ENCODE assay signal across 8 mouse cellular contexts in the genomic region with DNA sequence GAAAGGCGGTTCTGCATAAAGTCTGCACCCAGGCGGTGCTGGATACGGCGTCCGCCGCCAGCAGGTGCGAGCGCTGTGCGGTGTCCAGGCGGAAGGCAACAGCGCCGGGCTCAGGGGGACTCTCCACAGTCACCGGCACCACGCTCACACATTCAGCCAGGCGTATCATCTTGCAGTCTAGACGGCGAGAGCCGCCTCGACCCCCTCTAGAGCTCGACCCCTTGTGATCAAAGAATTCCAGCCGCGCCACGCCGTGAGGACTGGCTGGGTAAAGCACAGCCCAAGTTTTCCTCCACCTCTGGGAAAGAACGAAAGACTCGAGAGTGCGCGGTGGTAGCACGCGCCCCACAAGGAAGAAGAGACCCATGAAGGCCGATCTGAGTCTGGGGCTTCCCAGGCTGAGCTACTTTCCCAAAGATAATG. TPM values are rescaled to one million over a fixed set of nuclear protein-coding genes. Genes with fewer than 3 reads are reported as not detected.
DNase-seq lines count a peak whose midpoint lies in the region; ATAC-seq and TF ChIP-seq lines count a peak whose summit lies in the region.

No protein-coding gene starts in this region.

- under 1% methylated on average over 31 of the region's 31 CpGs for WGBS in heart, postnatal 0 days
- WGBS in limb, embryonic 14.5 days, result under 1% methylated on average over 29 of the region's 31 CpGs
- under 1% methylated on average over 31 of the region's 31 CpGs for WGBS in midbrain, embryonic 13.5 days
- WGBS in stomach, embryonic 16.5 days, result under 1% methylated on average over 31 of the region's 31 CpGs

- H3K9ac ChIP-seq in heart, postnatal 0 days (replicated peaks; ENCODE audit: low read depth, low read length), result peak overlapping the region; percentile 54
- peak overlapping the region; percentile 55 for H3K9ac ChIP-seq in limb, embryonic 14.5 days (ENCODE audit: low read depth, low read length, severe bottlenecking)
- H3K9ac ChIP-seq in midbrain, embryonic 13.5 days (replicated peaks), result peak overlapping the region; percentile 54
- peak overlapping the region; percentile 83 for H3K9ac ChIP-seq in stomach, embryonic 16.5 days (ENCODE audit: low read length)

- H3K4me3 ChIP-seq in layer of hippocampus, adult 2 months, result peak overlapping the region; percentile 60
- peak overlapping the region; percentile 72 for H3K4me3 ChIP-seq in heart, postnatal 0 days (ENCODE audit: low read depth, low read length)
- H3K4me3 ChIP-seq in limb, embryonic 14.5 days (replicated peaks; ENCODE audit: low read length), result peak overlapping the region; percentile 64
- H3K4me3 ChIP-seq in midbrain, embryonic 13.5 days (replicated peaks), result peak overlapping the region; percentile 46
- H3K4me3 ChIP-seq in stomach, embryonic 16.5 days (replicated peaks; ENCODE audit: low read length), result peak overlapping the region; percentile 59

- H3K4me2 ChIP-seq in heart, postnatal 0 days (ENCODE audit: low read depth, low read length), result peak overlapping the region; percentile 86
- peak overlapping the region; percentile 80 for H3K4me2 ChIP-seq in limb, embryonic 14.5 days (replicated peaks; ENCODE audit: low read depth, low read length, severe bottlenecking)
- peak overlapping the region; percentile 62 for H3K4me2 ChIP-seq in midbrain, embryonic 13.5 days (replicated peaks)
- H3K4me2 ChIP-seq in stomach, embryonic 16.5 days (ENCODE audit: low read depth, low read length), result peak overlapping the region; percentile 92

- no peak for TF ChIP-seq EP300 in heart, postnatal 0 days (IDR thresholded peaks at IDR 0.05; ENCODE audit: low read depth)

- TF ChIP-seq CTCF in layer of hippocampus, adult 2 months (conservative IDR thresholded peaks at IDR 0.05), result no peak; the same call in 1 of the 2 replicates
- no peak for TF ChIP-seq CTCF in heart, postnatal 0 days (IDR thresholded peaks at IDR 0.05; ENCODE audit: low read depth)

- H3K27ac ChIP-seq in layer of hippocampus, adult 2 months, result peak overlapping the region; percentile 68; the same call in 1 of the 2 replicates
- H3K27ac ChIP-seq in heart, postnatal 0 days (ENCODE audit: low read depth), result peak overlapping the region; percentile 79
- H3K27ac ChIP-seq in limb, embryonic 14.5 days (replicated peaks; ENCODE audit: low read depth, low read length), result peak overlapping the region; percentile 91
- no peak overlapping the region for H3K27ac ChIP-seq in midbrain, embryonic 13.5 days
- peak overlapping the region; percentile 91 for H3K27ac ChIP-seq in stomach, embryonic 16.5 days (ENCODE audit: low read length)

- H3K27me3 ChIP-seq in heart, postnatal 0 days (ENCODE audit: control insufficient read depth, insufficient read depth, low read length), result peaks cover 20% of the 10 kb centered on the region
- H3K27me3 ChIP-seq in limb, embryonic 14.5 days (ENCODE audit: control insufficient read depth, insufficient read depth, low read length), result peaks cover 7% of the 10 kb centered on the region; the same call in 1 of the 2 replicates
- peaks cover 79% of the 10 kb centered on the region for H3K27me3 ChIP-seq in midbrain, embryonic 13.5 days
- peaks cover 7% of the 10 kb centered on the region; the same call in 1 of the 2 replicates for H3K27me3 ChIP-seq in stomach, embryonic 16.5 days (ENCODE audit: control insufficient read depth, insufficient read depth, low read length)

- H3K9me3 ChIP-seq in heart, postnatal 0 days (replicated peaks; ENCODE audit: control insufficient read depth, low read length), result no peaks in the 10 kb centered on the region
- no peaks in the 10 kb centered on the region for H3K9me3 ChIP-seq in limb, embryonic 14.5 days (ENCODE audit: control insufficient read depth, low read length)
- H3K9me3 ChIP-seq in midbrain, embryonic 13.5 days, result no peaks in the 10 kb centered on the region
- H3K9me3 ChIP-seq in stomach, embryonic 16.5 days (replicated peaks; ENCODE audit: control insufficient read depth, low read length), result no peaks in the 10 kb centered on the region

- no peak for DNase-seq in layer of hippocampus, adult 2 months (ENCODE audit: low spot score in 2 of 2)
- DNase-seq in layer of hippocampus, postnatal 14 days (ENCODE audit: low spot score in 2 of 2), result no peak
- DNase-seq in embryo, embryonic 10.5 days (ENCODE audit: low spot score), result peak; percentile 80
- no peak for DNase-seq in heart, postnatal 0 days (ENCODE audit: low spot score)
- DNase-seq in limb, embryonic 14.5 days (ENCODE audit: low spot score), result no peak
- DNase-seq in cerebellum, adult 9-11 months, result no peak

- ATAC-seq in heart, postnatal 0 days (ENCODE audit: insufficient read depth, low read depth), result peak; percentile 40; the same call in 1 of the 2 replicates
- ATAC-seq in limb, embryonic 14.5 days (ENCODE audit: low FRiP score, low read depth), result peak; percentile 45; the same call in 1 of the 2 replicates
- peak; percentile 67 for ATAC-seq in midbrain, embryonic 13.5 days
- ATAC-seq in stomach, embryonic 16.5 days (ENCODE audit: insufficient read depth, low FRiP score), result peak; percentile 45

- H3K4me1 ChIP-seq in heart, postnatal 0 days (ENCODE audit: control insufficient read depth, insufficient read depth), result peaks cover 19% of the 10 kb centered on the region
- H3K4me1 ChIP-seq in limb, embryonic 14.5 days (ENCODE audit: control insufficient read depth, insufficient read depth, low read length), result peaks cover 21% of the 10 kb centered on the region
- peaks cover 32% of the 10 kb centered on the region for H3K4me1 ChIP-seq in midbrain, embryonic 13.5 days (replicated peaks)
- H3K4me1 ChIP-seq in stomach, embryonic 16.5 days (ENCODE audit: control insufficient read depth, insufficient read depth, low read length), result peaks cover 15% of the 10 kb centered on the region

- no peaks in the 10 kb centered on the region for H3K36me3 ChIP-seq in heart, postnatal 0 days (replicated peaks; ENCODE audit: control insufficient read depth, insufficient read depth, low read length)
- peaks cover 3% of the 10 kb centered on the region; the same call in 1 of the 2 replicates for H3K36me3 ChIP-seq in limb, embryonic 14.5 days (ENCODE audit: control insufficient read depth, insufficient read depth, low read length)
- no peaks in the 10 kb centered on the region for H3K36me3 ChIP-seq in midbrain, embryonic 13.5 days
- H3K36me3 ChIP-seq in stomach, embryonic 16.5 days (ENCODE audit: control insufficient read depth, insufficient read depth, low read length), result no peaks in the 10 kb centered on the region

- no peak for TF ChIP-seq POLR2A in limb, embryonic 14.5 days (IDR thresholded peaks at IDR 0.05; ENCODE audit: borderline replicate concordance, extremely low read depth, insufficient read depth, insufficient read length)

RNA-seq across cellular contexts. Expression of gene Dok1, which starts 0.5 kb away (rescaled TPM):
- 1 to 10 TPM; 3.2 to 3.3 TPM for total RNA-seq in layer of hippocampus, adult 2 months (2021)
- 1 to 10 TPM; 3.1 to 3.3 TPM for total RNA-seq in layer of hippocampus, postnatal 14 days (2021)
- 9.2 and 11.5 TPM in 2 replicates for total RNA-seq in heart, postnatal 0 days (2014; rRNA removed; ENCODE audit: low replicate concordance)
- 6.1 and 6.3 TPM in 2 replicates for polyA plus RNA-seq in heart, postnatal 0 days (2015; fragmentation: Nextera tagmentation; extraction: Ambion mirVana)
- 17.1 and 17.4 TPM in 2 replicates for polyA plus RNA-seq in limb, embryonic 14.5 days (2012; rRNA removed)
- 9.6 and 11.4 TPM in 2 replicates for polyA plus RNA-seq in limb, embryonic 14.5 days (2014; fragmentation: Nextera tagmentation; extraction: Ambion mirVana)
- polyA plus RNA-seq in midbrain, embryonic 13.5 days (2015; fragmentation: Nextera tagmentation; extraction: Ambion mirVana), result 3.1 and 4.1 TPM in 2 replicates
- 10.5 and 11.3 TPM in 2 replicates for polyA plus RNA-seq in stomach, embryonic 16.5 days (2015; fragmentation: Nextera tagmentation; extraction: Ambion mirVana)

RNA-seq across cellular contexts. Expression of gene Loxl3, which starts 1.2 kb away (rescaled TPM):
- 1 to 10 TPM; 2.4 to 3.5 TPM for total RNA-seq in layer of hippocampus, adult 2 months (2021)
- 1 to 10 TPM; 2.3 to 3.8 TPM for total RNA-seq in layer of hippocampus, postnatal 14 days (2021)
- total RNA-seq in heart, postnatal 0 days (2014; rRNA removed; ENCODE audit: low replicate concordance), result 9.0 and 9.8 TPM in 2 replicates
- 3.8 and 4.3 TPM in 2 replicates for polyA plus RNA-seq in heart, postnatal 0 days (2015; fragmentation: Nextera tagmentation; extraction: Ambion mirVana)
- polyA plus RNA-seq in limb, embryonic 14.5 days (2012; rRNA removed), result 55.6 and 58.6 TPM in 2 replicates
- 24.1 and 26.0 TPM in 2 replicates for polyA plus RNA-seq in limb, embryonic 14.5 days (2014; fragmentation: Nextera tagmentation; extraction: Ambion mirVana)
- 4.7 and 6.2 TPM in 2 replicates for polyA plus RNA-seq in midbrain, embryonic 13.5 days (2015; fragmentation: Nextera tagmentation; extraction: Ambion mirVana)
- 19.4 and 19.5 TPM in 2 replicates for polyA plus RNA-seq in stomach, embryonic 16.5 days (2015; fragmentation: Nextera tagmentation; extraction: Ambion mirVana)

RNA-seq across cellular contexts. Expression of gene Aup1, which starts 21.5 kb away (rescaled TPM):
- total RNA-seq in layer of hippocampus, adult 2 months (2021), result 100 to 1,000 TPM; 131 to 133 TPM
- 100 to 1,000 TPM; 108 to 116 TPM for total RNA-seq in layer of hippocampus, postnatal 14 days (2021)
- total RNA-seq in heart, postnatal 0 days (2014; rRNA removed; ENCODE audit: low replicate concordance), result 156 and 219 TPM in 2 replicates
- polyA plus RNA-seq in heart, postnatal 0 days (2015; fragmentation: Nextera tagmentation; extraction: Ambion mirVana), result 104 and 108 TPM in 2 replicates
- 331 and 427 TPM in 2 replicates for polyA plus RNA-seq in limb, embryonic 14.5 days (2012; rRNA removed)
- 131 and 136 TPM in 2 replicates for polyA plus RNA-seq in limb, embryonic 14.5 days (2014; fragmentation: Nextera tagmentation; extraction: Ambion mirVana)
- polyA plus RNA-seq in midbrain, embryonic 13.5 days (2015; fragmentation: Nextera tagmentation; extraction: Ambion mirVana), result 160 and 165 TPM in 2 replicates
- 228 and 235 TPM in 2 replicates for polyA plus RNA-seq in stomach, embryonic 16.5 days (2015; fragmentation: Nextera tagmentation; extraction: Ambion mirVana)

RNA-seq across cellular contexts. Expression of gene Htra2, which starts 22.3 kb away (rescaled TPM):
- 10 to 100 TPM; 52.9 to 54.5 TPM for total RNA-seq in layer of hippocampus, adult 2 months (2021)
- 10 to 100 TPM; 55.7 to 60.1 TPM for total RNA-seq in layer of hippocampus, postnatal 14 days (2021)
- 46.3 and 50.3 TPM in 2 replicates for total RNA-seq in heart, postnatal 0 days (2014; rRNA removed; ENCODE audit: low replicate concordance)
- 55.4 and 61.9 TPM in 2 replicates for polyA plus RNA-seq in heart, postnatal 0 days (2015; fragmentation: Nextera tagmentation; extraction: Ambion mirVana)
- 99.8 and 116 TPM in 2 replicates for polyA plus RNA-seq in limb, embryonic 14.5 days (2012; rRNA removed)
- 47.0 and 48.4 TPM in 2 replicates for polyA plus RNA-seq in limb, embryonic 14.5 days (2014; fragmentation: Nextera tagmentation; extraction: Ambion mirVana)
- polyA plus RNA-seq in midbrain, embryonic 13.5 days (2015; fragmentation: Nextera tagmentation; extraction: Ambion mirVana), result 62.4 and 65.3 TPM in 2 replicates
- 66.5 and 72.3 TPM in 2 replicates for polyA plus RNA-seq in stomach, embryonic 16.5 days (2015; fragmentation: Nextera tagmentation; extraction: Ambion mirVana)

RNA-seq across cellular contexts. Expression of gene Dqx1, which starts 24.9 kb away (rescaled TPM):
- under 1 TPM; 0.69 to 0.79 TPM for total RNA-seq in layer of hippocampus, adult 2 months (2021)
- total RNA-seq in layer of hippocampus, postnatal 14 days (2021), result under 1 TPM; 0.48 to 0.74 TPM
- total RNA-seq in heart, postnatal 0 days (2014; rRNA removed; ENCODE audit: low replicate concordance), result not detected in 2 replicates
- polyA plus RNA-seq in heart, postnatal 0 days (2015; fragmentation: Nextera tagmentation; extraction: Ambion mirVana), result 0.08 and 0.32 TPM in 2 replicates
- polyA plus RNA-seq in limb, embryonic 14.5 days (2012; rRNA removed), result 1.9 and 2.5 TPM in 2 replicates
- polyA plus RNA-seq in limb, embryonic 14.5 days (2014; fragmentation: Nextera tagmentation; extraction: Ambion mirVana), result 0.35 and 0.37 TPM in 2 replicates
- polyA plus RNA-seq in midbrain, embryonic 13.5 days (2015; fragmentation: Nextera tagmentation; extraction: Ambion mirVana), result 0.75 and 1.00 TPM in 2 replicates
- 6.0 and 6.4 TPM in 2 replicates for polyA plus RNA-seq in stomach, embryonic 16.5 days (2015; fragmentation: Nextera tagmentation; extraction: Ambion mirVana)
